Mouse (Mus musculus) cerebellum, adult 2 months (tissue): ENCODE measurements at regions not wholly inside any gene's neighbourhood (a gene's known extent, or its start where the extent isn't known, plus 50 kb on each side); places are given as distances from the start of the nearest gene placed in this dataset.

Source experiments
- CTCF ChIP-seq: fragments of 200-500 bp; IDR thresholded peaks from 2 replicates; pipeline ENCODE4 v1.5.1; 2011; ENCODE audit warnings: low read depth, mild to moderate bottlenecking, control low read depth, low read length, moderate library complexity, borderline replicate concordance; ENCODE audit not compliant: insufficient read depth
- POLR2A ChIP-seq: fragments of 200-500 bp; IDR thresholded peaks from 2 replicates; pipeline ENCODE4 v1.6.1; 2011; ENCODE audit warnings: low read length, control low read depth, borderline replicate concordance; ENCODE audit not compliant: insufficient read depth

GRCm38 (mm10) chr2:160552121-160552669 is 93.5 kb upstream of the Top1 start:
- TF ChIP-seq CTCF (no peak), POLR2A (no peak)
